Mouse (Mus musculus): Measurements from ENCODE around the gene Ube2n.

Ube2n gene

DNA sequence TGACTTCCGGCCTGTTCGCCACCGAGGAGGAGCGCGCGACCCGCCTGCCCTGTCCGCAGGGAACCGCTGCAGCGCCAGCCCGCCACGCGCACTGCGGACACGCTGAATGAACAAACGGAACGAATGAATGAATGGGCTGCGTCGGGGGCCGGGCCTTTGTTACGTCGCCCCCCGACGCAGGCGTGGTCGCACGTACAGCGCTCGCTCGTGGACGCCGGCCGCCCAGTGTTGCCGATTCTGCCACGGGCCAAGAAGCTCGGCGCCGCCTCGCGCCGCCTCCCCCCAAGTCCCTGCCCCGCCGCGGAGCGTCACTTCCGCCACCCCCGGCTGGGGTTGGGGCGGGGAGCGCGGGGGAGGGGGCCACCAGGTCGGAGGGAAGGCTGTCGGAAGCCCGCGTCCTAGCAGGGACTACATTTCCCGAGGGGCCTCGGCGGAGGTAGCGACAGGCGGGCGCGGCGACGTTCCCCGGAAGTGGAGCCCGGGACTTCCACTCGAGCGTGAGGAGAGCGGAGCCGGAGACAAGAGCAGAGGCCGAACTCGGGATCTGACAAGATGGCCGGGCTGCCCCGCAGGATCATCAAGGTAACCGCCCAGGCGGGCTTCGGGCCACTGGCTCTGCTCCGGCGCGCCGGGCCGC is at the start of gene Ube2n:
Gene Ube2n, plus strand, starts transcription at position 490 of the 637 bp plus-strand sequence.
- in situ Hi-C loops (cut with MboI; ENCODE audit: unreplicated experiment in 2 of 2) = no loop called here

DNA sequence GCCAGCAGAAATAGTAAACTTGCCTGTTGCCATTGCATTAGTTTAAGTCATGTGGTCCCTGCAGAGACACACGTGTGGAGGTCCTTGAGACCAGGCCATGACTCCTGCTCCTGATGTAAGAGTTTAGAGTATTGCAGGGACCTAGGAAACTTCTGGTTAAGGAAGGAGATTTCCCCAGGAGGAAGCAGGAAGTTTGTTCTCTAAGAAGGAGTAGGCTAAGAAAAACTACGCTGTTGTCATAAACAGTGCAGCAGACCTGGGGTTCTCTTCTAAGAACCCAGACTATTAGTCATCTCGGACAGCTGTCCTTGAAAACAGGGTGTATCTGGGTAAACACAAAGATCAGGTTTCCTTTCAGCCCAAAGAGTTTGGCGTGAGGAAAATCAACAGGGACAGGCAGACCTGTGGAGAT is 49.5 kb upstream of the Ube2n start:
- in situ Hi-C loops (cut with MboI; ENCODE audit: unreplicated experiment in 2 of 2) = loop anchor here (5.0 to 25.0 kb wide), 3 partner anchors 33 to 1053 kb away; no protein-coding TSS in a partner anchor

DNA sequence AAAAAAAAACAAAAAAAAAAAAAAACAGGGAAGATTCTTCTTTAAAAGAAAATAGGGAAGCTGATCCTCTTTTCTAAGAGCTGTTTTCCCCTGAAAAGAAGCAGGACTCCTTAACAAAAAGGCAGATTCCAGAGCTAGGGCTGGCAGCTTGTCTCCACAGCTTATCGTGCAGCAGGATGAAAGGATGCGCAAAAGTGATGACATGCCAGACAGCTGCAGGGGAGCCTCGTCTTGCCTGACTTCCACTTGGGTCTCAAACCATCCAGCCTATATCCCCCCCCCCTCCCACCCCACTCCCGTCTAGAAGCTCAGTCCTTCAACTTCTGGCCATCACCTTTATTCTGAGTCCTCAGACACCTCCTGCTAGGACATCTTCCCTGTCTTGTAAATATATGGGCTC is 46.1 kb upstream of the Ube2n start:
- in situ Hi-C loops (cut with MboI; ENCODE audit: unreplicated experiment in 2 of 2) = loop anchor here (5.0 to 25.0 kb wide), 3 partner anchors 37 to 1057 kb away; no protein-coding TSS in a partner anchor

DNA sequence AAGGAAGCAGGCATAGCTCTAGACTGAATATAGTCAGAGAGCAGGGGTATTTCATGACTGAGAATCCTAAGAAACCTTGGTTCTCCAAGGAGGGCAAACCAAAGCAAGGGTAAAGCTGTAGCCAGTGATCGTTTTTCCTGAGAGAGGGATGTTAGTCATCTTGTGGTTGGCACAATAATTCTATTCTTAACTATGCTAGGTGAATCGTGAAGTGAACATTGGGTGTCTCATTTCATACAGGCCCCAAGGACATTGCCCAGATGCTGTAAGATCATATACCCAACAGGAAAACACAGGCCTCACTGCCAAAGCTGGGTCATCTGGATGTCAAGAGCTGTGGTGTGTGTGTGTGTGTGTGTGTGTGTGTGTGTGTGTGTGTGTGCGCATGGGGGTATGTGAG is 43.8 kb upstream of the Ube2n start:
- in situ Hi-C loops (cut with MboI; ENCODE audit: unreplicated experiment in 2 of 2) = loop anchor here (5.0 to 25.0 kb wide), 6 partner anchors 49 to 1059 kb away; no protein-coding TSS in a partner anchor

DNA sequence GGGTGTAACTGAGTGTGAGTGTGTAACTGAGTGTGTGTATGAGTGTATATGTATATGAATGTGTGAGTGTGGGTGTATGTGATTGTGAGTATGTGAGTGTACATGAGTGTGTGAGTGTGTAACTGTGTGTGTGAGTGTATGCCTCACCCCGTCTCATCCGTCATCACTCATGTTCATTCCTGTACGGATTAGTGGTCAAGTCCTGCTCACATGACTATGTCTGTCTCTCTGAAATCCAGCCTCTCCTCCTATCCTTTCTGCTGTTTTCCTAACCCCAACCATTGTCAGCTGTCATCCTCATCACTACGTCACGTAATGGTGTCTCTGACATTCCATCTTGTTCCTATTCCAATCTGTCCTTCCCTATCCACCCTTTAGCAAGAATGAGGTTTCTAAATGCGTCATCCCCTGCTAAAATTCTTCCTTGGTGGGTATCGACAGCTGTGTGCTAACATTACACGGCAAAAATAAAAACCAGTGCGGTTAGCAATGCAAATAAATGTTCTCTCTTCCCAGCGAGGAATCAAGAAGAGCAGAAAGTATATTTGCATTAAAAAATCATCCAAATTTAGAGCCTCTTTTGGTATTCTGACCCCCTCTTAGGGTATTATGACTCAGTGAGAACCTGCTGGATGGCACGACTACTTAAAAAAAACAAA is 42.9 kb upstream of the Ube2n start:
- in situ Hi-C loops (cut with MboI; ENCODE audit: unreplicated experiment in 2 of 2) = loop anchor here (5.0 to 25.0 kb wide), 6 partner anchors 50 to 1060 kb away; no protein-coding TSS in a partner anchor

DNA sequence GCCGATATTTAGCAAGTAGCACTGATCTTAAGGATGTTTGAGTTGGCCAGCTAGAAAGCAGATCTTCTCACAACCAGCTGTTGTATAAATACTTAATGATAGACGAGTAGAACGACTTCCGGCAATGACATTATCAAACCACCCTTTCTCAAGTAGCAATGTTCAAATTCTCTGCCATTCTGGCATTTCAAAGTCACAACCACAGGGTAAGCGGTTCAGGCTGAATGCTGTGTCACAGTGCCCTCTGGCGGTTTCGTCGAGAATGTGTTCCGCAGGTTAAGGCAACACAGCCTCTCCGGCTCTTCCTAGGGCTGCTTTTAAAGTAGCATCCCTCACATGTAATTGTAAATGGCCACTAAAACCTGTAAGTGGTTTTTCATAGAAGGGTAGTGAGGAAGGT is 39.0 kb upstream of the Ube2n start:
- in situ Hi-C loops (cut with MboI; ENCODE audit: unreplicated experiment in 2 of 2) = loop anchor here (5.0 to 25.0 kb wide), 6 partner anchors 154 to 1064 kb away; partner anchors contain the start of gene Cradd (in 1 of the 2)

DNA sequence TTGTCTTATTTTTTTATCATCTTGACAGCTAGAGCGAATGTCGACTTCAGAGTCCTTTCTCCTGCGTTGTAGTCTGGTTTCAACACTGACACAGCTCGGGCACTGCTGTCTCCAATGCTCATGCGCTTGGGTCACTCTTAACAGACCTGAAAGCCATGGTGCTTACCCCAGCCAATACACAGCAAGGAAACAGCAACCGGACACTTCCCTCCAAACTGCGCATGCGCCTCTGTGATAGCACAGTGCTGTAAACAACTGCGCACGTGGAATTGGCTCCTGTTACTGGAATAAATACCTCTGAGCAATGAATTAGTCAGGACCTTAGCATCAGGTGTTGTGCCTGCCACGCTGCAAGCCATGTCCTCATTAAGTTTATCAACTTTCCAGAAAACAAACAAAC is 37.4 kb upstream of the Ube2n start:
- in situ Hi-C loops (cut with MboI; ENCODE audit: unreplicated experiment in 2 of 2) = loop anchor here (5.0 to 25.0 kb wide), 6 partner anchors 155 to 1065 kb away; partner anchors contain the start of gene Cradd (in 1 of the 2)

DNA sequence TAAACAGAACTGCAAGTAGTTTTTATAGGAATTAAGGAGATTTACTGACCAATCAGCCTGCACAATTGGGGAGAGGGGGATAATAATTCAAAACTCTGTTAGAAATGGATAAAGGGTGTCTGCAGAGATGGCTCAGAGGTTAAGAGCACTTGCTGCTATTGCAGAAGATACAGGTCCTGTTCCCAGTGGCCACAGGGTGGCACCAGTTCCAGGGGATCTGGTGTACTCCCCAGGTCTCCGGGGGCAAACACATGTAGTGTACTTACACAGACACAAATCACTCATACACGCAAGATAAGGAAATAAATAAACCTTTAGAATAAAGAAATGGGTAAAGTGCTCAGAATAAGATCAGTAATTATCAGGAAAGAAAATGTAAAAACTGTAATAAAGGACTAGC is 25.3 kb upstream of the Ube2n start:
- in situ Hi-C loops (cut with MboI; ENCODE audit: unreplicated experiment in 2 of 2) = loop anchor here (5.0 to 25.0 kb wide), 3 partner anchors 405 to 1077 kb away; no protein-coding TSS in a partner anchor

DNA sequence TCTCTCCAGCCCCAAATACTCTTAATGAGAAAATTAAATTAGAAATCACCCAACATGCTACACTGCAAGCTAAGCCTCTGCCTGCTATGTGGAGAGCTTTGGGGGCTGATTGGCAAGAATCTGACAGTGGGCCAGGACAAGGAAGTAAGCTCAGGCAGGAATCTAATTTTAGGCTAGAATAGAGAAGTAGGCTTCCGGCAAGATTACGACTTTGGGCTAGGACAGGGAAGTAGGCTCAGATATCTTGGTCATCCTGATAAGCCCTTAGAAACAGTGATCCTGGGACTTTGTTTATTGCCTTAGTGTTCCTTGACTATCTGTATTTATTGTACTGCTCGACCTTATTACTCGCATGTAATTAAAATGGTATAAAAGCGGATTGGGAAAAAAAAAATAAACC is 20.7 kb upstream of the Ube2n start:
- in situ Hi-C loops (cut with MboI; ENCODE audit: unreplicated experiment in 2 of 2) = loop anchor here in 1 of 2 experiments (25.0 kb wide), 1 partner anchor 1082 kb away; no protein-coding TSS in a partner anchor

DNA sequence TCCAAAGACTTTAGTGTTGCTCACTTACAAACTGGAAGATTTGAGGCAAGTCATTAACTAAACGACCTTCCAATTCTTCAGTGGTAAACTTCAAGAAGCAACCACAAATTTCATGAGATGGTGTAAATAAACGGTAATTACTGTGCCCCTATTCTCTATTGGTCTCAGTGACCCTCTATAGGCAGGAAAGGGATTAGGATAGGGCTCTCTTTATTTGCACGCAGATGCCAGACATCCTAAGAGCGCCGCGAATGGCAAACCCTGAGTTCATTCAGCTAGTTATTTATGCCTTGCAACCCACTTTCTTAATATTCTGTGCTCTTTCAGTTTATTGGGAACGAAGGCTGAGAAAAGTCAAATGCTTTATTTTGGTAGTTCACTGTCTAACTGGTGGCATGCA is 13.9 kb upstream of the Ube2n start:
- in situ Hi-C loops (cut with MboI; ENCODE audit: unreplicated experiment in 2 of 2) = no loop called here

DNA sequence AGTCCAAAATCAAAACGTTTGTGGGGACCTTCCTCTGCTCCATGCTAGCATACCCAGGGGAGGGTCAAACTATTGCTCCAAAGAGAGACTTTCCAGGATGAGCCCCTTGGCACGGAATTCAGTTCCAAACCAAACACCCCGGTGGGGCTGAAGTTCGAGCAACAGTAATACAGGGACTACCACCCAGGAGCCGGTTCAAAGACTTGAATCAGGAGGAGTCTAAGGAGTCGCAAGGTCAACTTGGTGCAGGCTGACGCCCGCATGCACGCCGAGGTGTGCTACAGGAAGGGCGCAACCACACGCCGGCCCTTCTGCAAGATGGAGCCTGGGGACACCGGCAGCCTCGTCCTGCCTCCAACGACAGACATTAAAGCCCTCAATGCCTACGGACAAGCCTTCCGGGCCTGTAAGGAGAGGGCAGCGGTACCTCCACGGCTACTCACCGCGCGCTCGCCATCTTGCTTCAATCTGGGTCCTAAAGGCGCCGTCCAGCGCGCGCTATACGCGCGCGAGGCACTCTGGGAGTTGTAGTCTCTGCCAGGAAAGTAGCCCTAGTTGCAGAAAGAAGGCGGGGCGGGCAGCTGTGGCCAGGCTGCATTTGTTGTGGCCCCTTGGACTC is 13.4 kb upstream of the Ube2n start, which contains the start of gene Mrpl42:
Gene Mrpl42, minus strand, starts transcription at position 478 of the 619 bp plus-strand sequence.
- in situ Hi-C loops (cut with MboI; ENCODE audit: unreplicated experiment in 2 of 2) = no loop called here

DNA sequence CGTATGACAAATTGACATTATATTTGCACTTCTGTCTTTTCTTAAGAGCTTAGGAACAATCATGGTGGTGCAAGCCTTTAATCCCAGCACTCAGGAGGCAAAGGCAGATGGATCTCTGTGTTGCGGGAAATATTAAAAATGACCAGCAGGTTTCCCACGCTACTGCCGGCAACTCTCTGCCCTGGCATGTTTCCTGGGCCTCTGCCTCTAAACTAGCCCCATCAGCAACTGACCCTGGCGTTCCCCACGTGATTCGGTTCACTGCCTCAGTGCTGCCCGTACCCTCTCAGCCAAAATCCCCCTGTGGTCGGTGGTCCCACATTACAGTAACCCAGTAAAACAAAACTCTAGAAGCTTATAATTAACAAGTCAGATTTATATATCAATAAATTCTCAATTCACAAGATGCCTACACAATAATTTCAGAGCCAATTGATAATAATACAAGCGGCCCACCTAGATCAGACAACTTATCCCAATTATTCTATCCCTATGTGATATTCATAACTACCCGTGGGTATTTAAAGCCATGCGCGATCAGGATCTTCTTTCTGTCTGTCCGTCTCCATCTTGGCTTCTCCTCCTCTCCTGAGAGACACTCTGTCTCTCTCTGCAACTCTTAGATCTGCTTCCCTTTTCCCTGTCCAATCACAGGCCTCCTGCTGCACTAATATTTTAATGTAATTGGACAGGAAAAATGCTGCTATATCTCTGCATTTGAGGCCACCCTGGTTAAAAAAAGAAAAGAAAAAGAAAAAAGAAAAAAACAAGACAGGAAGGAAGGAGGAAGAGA is 11.3 kb upstream of the Ube2n start:
- in situ Hi-C loops (cut with MboI; ENCODE audit: unreplicated experiment in 2 of 2) = no loop called here

DNA sequence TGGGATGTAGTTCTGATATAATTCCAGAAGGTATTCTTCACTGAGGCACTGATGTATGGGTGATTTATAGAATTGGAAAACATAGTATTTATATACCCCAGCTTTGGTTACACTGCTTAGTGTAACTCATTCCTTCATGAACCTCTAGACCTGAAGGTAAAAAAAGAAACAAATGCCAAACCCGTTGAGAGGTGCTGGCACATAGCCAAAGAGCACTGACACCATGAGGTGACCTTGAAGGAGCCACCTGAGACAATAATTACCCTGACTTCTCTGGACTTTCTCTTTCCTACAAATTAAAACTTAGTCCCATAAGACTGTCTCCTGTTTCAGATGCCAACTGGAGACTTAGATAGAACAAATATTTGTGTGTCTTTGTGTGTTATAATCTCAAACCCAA is 10.6 kb upstream of the Ube2n start:
- in situ Hi-C loops (cut with MboI; ENCODE audit: unreplicated experiment in 2 of 2) = no loop called here

DNA sequence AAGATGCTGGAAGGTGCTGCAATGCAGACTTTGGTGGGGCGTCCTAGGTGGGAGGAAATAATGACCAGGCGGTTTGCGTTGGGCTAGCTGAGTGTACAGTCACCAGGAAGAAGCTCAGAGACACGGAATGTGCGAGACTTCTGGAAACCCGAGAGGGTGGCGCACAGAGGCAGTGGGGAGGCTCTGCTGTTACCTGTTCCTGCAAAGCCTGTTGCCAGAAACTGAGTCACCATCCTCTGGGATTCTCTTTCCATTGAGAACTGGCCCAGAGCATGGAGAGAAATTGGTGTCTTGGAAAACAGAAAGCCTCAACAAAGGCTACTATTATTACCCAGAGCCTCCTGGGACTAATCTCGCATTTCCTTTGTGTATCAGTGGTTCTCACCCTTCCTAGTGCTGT is 6.8 kb upstream of the Ube2n start:
- in situ Hi-C loops (cut with MboI; ENCODE audit: unreplicated experiment in 2 of 2) = no loop called here

DNA sequence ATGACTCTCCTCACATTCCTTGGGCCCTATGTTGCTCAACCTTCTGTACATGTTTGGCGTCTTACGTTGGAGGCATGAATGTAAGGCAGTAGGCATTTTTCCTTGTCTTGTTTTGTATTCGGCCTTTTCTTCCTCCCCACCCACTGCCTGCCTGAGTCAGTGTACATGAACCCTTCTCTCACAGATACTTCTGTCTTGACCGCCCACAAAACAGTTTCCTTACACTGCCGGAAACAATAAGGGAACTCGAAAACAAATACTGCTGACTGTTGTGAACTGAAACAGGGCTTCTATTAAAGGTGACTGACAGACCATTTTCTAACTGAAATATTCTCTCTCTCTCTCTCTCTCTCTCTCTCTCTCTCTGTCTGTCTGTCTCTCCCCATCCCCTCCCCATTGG is 6.2 kb upstream of the Ube2n start:
- in situ Hi-C loops (cut with MboI; ENCODE audit: unreplicated experiment in 2 of 2) = no loop called here

DNA sequence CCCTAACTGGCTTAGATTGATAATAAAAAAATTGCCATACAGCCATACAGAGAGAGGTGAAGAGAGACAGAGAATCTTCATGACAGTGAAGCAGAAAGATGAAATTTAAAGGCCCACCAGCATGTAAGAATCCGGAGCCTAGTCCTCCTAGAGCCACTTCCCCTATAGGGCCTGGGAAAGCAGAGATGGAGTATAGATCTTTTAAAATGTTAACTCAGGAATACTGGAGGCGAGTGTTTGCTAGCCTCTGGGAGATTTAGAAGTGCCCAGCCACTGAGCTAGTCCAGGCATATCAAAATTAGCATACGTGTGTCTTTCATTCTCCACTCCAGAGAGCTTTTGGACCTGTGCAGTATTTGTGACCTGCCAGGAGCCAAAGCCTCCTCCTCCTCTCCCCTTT is 5.7 kb upstream of the Ube2n start:
- in situ Hi-C loops (cut with MboI; ENCODE audit: unreplicated experiment in 2 of 2) = no loop called here

DNA sequence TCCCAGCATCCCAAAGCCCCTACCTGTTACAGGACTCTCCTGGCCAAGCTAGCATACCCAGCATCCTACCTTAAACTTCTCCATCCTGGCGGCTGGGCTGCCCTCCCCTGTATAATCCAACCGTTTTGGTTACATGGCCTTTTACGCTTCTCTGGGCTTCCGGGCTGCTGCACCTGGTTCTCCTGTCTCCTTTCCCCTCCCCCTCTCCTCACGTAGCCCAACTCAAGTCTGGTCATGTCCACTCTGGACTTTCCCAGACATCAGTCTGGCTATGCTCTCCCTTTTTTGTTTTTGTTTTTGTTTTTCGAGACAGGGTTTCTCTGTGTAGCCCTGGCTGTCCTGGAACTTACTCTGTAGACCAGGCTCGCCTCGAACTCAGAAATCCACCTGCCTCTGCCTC is 2.3 kb upstream of the Ube2n start:
- in situ Hi-C loops (cut with MboI; ENCODE audit: unreplicated experiment in 2 of 2) = no loop called here

DNA sequence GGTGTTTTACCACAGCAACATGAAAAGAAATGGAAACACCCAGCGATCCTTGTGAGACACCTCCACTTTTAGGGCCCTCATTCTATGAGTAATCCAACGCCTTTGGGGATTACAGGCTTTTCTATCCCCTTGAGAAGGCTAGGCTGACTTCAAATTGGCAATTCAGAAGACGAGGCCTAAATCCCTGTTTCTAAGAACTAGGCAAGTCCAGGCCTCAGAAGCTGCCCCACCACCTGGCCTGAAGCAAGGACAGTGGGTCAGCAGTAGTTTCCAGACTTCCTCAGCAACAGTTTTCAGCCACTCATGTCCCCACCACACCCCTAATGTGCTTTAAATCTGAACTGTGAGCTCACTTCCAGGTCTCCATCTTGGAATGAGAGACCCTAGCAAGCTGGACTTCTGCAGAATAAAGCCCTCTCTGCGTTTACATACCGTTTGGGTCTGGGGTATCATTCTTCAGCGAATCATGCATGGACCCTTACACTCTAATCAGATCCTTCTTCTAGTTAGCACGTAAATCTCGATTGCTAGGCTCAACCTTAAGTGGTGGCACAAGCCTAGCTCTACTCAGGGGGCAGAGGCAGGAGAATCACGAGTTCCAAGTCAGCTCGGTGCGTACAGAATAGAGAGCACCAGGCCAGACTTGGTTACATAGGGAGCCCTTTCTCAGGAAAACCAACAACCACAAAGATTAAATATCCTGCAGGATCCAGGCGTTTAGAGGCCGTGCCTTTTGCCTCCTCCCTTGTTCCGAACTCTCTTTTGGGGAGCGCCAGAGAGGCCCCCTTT is 983 bp upstream of the Ube2n start:
- in situ Hi-C loops (cut with MboI; ENCODE audit: unreplicated experiment in 2 of 2) = no loop called here

DNA sequence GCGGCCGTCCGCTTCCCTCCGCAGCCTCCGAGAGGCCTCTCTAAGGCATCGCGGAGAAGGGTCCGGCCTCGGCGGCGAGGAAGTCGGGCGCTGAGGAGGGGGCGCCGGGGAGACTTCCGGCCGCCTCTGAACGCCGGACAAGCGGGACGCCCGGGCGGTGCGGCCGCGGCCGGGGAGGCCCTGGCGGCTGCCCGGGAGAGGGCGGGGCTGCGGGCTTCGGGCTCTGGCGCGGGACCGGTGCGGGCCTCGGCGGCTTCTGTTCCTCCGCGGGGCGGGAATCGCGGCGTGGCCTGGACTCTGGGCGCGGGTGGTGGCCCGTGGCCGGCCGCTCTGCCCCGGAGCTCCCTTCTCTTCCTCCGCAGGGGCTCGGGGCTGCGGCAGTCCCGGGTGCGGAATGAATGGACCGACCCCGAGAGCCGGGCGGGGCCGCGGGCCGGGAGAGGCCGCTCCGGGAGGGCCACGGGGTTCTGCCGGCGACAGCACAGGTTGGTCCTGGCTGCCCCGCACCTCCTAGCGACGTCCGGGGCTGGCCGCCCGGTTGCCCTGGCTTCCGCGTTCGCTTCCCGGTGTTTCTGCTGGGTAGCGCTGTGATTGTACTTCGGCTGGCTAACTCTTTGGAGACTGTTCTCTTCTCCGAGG is 467 bp downstream of the Ube2n start:
- in situ Hi-C loops (cut with MboI; ENCODE audit: unreplicated experiment in 2 of 2) = no loop called here
